Mouse (Mus musculus): ENCODE measurements around the gene Zfp618.

Zfp618 gene

GRCm38 (mm10) chr4:63156726-63157634 lies 191.6 kb downstream of the Zfp618 start:
- DNase-seq (ENCODE audit: low spot score), result no peak

- DNase-seq (ENCODE audit: low spot score), result no peak
These were observed 192.8 kb downstream of the Zfp618 start for GRCm38 (mm10) chr4:63158192-63158591.

DNA sequence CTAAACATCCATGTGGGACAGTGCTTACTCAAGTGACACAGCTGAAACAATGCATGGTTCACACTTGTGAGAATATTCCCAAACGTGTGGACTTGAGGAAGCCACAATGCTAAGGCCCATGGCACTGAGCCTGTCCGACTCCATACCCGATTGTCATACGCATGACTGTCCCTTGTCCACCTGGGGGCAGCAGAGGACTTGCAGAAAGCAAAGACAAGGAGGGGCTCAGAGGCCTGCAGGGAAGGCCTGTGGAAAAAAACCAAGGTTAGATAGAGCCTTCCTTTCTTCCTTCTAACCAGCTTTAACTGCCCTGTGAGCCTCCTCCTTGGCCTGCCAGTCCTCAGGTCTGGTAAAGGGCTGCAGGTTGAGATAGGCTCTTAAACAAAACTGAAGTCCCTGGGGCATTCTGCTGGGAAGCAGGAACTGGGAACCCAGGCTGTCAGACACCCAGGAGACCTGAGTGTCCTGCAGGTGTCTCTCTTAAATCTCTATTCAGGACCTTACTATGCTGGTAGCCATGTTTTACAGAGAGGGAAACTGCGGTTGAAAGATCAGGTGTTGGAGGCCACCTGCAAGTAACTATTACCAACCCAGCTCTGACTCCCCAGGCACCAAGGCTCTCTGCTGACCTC lies 193.7 kb downstream of the Zfp618 start:
- peak; percentile 4 for DNase-seq (ENCODE audit: low spot score)

GRCm38 (mm10) chr4:63165636-63166035 lies 200.3 kb downstream of the Zfp618 start:
- no peak for DNase-seq (ENCODE audit: low spot score)

GRCm38 (mm10) chr4:63166323-63166722 lies 200.9 kb downstream of the Zfp618 start:
- no peak for DNase-seq (ENCODE audit: low spot score)

DNA sequence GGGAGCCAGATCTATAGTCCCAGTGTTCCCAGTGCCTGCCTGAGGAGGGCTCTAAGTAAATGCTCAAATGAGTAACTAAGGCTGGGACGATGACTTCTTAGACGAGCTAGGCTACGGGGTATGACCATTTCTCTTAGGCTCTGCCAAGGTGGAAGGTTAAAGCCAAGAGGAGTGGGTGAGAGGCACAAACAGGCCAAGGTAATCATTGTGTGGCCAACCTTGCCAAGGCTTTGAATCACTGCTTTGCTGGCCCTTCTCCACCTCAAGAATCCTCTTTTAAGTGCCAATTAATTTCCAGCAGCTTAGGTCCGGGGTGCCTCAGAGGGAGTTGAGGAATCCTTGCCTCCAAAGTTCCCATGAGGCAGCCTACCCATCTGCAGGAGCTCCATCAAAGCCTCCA lies 204.7 kb downstream of the Zfp618 start:
- no peak for DNase-seq (ENCODE audit: low spot score)

DNA sequence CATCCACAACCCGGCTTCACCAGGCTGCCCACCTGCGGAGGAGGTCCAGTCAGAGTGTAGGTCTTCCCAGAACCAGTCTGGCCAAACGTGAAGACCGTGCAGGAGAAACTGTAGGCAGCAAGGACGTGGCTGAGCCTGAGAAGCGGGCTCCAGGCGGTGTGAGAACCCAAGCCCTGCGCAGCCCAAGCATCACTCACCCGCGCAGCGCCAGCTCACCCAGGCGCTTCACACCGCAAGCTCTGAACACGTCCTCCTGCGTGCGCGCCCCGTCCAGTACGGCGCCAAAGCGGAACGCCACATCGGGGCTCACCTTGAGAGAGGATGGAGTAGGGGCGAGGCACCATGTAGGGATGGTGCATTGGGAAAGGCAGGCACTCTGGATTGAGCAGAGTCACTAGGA lies 205.7 kb downstream of the Zfp618 start:
- no peak for DNase-seq (ENCODE audit: low spot score)

DNA sequence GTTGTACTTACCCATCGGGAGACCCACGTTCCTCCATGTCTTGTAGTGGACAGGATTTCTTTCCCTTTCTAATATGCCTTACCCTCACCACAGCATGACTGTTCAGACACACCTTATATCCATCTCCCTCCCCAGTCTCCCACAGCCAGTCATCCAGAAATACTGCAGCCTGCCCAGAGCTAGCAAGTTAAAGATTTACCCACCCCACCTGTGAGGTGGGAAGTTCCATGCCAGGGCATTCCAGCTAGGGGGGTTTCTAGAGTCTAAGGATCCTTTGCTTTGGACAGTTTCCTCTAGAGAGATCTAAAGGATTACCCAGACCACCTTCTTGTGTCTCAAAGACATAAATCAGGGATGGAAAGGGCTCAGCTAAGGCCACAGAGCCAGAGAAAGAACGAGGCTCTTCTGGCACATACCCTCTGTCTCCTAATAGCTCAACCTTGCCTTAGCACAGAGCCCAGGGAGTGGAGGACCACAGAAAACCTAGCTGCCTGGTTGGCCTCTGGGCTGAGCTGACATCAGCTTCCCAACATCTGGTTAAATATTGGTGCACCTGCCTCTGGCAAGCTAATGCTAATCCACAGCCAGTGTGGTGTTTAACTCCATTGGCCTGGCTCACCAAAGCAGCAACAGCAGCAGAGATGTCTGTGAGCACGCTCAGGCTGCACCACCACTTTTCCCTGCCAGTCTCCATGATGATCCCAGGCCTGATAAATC lies 206.8 kb downstream of the Zfp618 start, which contains the start of gene Kif12:
Gene Kif12 (minus strand): TSS at position 163 of the 717 bp plus-strand sequence.
- DNase-seq (ENCODE audit: low spot score), result no peak

DNA sequence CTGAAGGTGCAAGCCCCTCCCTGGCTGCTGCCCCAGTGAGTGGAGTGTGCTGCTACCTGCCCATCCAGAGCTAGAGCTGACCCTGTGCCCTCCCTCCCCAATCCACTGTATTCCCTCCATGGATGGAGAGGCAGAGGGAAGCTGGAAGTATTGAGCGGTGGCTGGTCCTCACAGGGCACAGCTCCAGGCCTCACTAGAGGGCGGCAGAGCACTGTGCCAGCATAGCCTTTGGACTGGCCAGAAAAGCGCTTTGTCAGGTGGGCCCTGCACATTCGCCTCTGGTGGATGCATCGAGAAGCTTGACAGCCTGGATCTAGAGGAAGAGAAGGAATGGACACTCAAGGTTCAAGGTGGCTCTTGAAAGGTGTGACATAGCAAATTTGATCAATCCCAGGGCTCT lies 216.2 kb downstream of the Zfp618 start:
- no peak for DNase-seq (ENCODE audit: low spot score)

GRCm38 (mm10) chr4:63186281-63186870 lies 221.0 kb downstream of the Zfp618 start:
- DNase-seq (ENCODE audit: low spot score), result no peak
